Mouse (Mus musculus) hindbrain, embryonic 15.5 days (tissue): ENCODE data around the gene Arid1b. TPM values are rescaled to one million over a fixed set of nuclear protein-coding genes. Genes with fewer than 3 reads are reported as not detected.

Experiments used
- ATAC-seq: fragments of 200-750 bp; cut with Nextera tagmentation; 2 replicates; pipeline ENCODE4 v1.8.0; 2017; ENCODE audit warnings: low read depth, moderate number of reproducible peaks, moderate TSS enrichment; ENCODE audit not compliant: low FRiP score
- H3K27ac ChIP-seq: fragments of 300-500 bp; sonication (generic); replicated peaks from 2 replicates; pipeline ENCODE4 v1.5.1; 2015; ENCODE audit warnings: mild to moderate bottlenecking, inconsistent platforms
- H3K27me3 ChIP-seq: fragments of 300-500 bp; sonication (generic); 2 replicates; pipeline ENCODE4 v1.6.1; 2015; ENCODE audit warnings: control low read depth, inconsistent platforms
- H3K36me3 ChIP-seq: fragments of 300-500 bp; sonication (generic); 2 replicates; pipeline ENCODE4 v1.6.1; 2015; ENCODE audit warnings: control low read depth, inconsistent platforms
- H3K4me1 ChIP-seq: fragments of 300-500 bp; sonication (generic); replicated peaks from 2 replicates; pipeline ENCODE4 v1.6.1; 2015; ENCODE audit warnings: control low read depth, inconsistent platforms
- H3K4me2 ChIP-seq: fragments of 300-500 bp; sonication (generic); 2 replicates; pipeline ENCODE4 v1.6.1; 2015; ENCODE audit warnings: moderate library complexity, mild to moderate bottlenecking, inconsistent platforms
- H3K4me3 ChIP-seq: fragments of 300-500 bp; sonication (generic); 2 replicates; pipeline ENCODE4 v1.5.1; 2015; ENCODE audit warnings: mild to moderate bottlenecking, inconsistent platforms
- H3K9ac ChIP-seq: fragments of 300-500 bp; sonication (generic); 2 replicates; pipeline ENCODE4 v1.6.1; 2015; ENCODE audit warnings: inconsistent platforms
- H3K9me3 ChIP-seq: fragments of 300-500 bp; sonication (generic); 2 replicates; pipeline ENCODE4 v1.6.1; 2016; ENCODE audit warnings: control low read depth, inconsistent platforms
- WGBS: fragments of 180-500 bp; shearing (Covaris S2); methylation state at CpG from one replicate; pipeline ENCODE4 v1.1.7; 2015; 5-methylcytosine and 5-hydroxymethylcytosine counted together
- polyA plus RNA-seq: library from polyadenylated mRNA; unstranded; fragments of >200 nt; fragmentation: Nextera tagmentation; extraction: Ambion mirVana; gene quantifications from 2 replicates; pipeline ENCODE4 v1.2.1, GENCODE M21; 2015

The Arid1b gene
- polyA plus RNA-seq, 1 experiment from 2014 or later = 14.3 TPM

DNA sequence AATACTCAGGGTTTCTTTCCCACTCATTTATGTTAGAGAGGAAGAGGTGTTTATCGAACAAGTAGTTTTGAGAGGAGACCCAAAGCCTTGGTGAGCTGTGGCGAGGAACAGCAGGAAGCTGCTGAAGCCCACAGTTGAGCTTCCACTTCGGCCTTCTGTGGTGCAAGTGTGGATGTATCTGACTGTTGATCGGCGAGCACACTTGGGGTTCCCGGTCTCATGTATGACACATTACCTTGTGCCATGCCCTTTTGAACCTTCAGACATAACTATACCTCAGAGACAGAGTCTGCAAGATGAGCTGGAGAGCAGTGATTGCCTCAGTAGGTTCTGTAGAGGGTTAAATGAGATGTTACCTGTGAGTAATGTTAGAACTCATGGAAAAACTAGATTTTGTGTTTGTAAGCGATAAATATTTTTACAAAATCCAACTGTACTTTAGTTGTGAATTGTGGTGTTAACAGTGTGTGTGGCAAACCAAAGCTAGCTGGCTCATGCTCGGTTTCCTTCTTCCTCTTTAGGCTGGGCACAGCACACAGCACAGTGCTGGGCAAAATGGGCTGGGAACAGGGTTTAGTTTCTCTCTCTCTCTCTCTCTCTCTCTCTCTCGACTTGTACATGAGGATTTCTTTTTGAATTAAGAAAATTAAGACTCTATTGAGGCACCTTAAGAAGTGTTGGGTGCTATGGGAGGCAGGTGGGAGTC is 69.5 kb downstream of the Arid1b start:
- Histone ChIP-seq H3K27ac (no peak overlapping the region), H3K27me3 (no peaks in the 10 kb centered on the region), H3K9me3 (no peaks in the 10 kb centered on the region), H3K4me3 (no peak overlapping the region), H3K4me2 (no peak overlapping the region), H3K9ac (no peak overlapping the region), H3K36me3 (no peaks in the 10 kb centered on the region), H3K4me1 (peaks cover 69% of the 10 kb centered on the region)
- 90% methylated on average over 9 of the region's 9 CpGs for WGBS
- no peak for ATAC-seq

DNA sequence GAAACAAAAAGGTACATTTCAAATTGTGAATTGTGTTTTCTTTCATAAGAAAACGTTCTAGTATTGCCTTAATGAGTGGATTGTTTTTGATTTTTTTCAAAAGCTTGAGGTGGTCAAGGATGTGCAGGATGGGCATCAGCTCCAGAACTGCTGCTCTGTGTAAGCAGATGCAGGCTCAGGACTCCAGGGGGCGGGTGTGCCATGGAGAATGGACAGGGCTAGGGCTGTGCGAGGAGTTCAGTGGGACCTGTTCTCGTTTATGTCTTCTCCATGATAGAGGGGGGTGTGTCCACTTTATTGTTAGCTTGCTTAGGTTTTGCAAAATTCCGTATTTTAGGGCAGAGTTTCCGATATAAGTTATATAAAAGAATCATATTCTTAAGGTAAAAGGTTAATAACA is 70.6 kb downstream of the Arid1b start:
- Histone ChIP-seq H3K9ac (no peak overlapping the region), H3K4me3 (no peak overlapping the region), H3K27ac (no peak overlapping the region), H3K4me2 (no peak overlapping the region), H3K4me1 (peaks cover 65% of the 10 kb centered on the region), H3K9me3 (no peaks in the 10 kb centered on the region), H3K27me3 (no peaks in the 10 kb centered on the region), H3K36me3 (no peaks in the 10 kb centered on the region)
- 86% methylated on average over 6 of the region's 6 CpGs for WGBS
- no peak for ATAC-seq

DNA sequence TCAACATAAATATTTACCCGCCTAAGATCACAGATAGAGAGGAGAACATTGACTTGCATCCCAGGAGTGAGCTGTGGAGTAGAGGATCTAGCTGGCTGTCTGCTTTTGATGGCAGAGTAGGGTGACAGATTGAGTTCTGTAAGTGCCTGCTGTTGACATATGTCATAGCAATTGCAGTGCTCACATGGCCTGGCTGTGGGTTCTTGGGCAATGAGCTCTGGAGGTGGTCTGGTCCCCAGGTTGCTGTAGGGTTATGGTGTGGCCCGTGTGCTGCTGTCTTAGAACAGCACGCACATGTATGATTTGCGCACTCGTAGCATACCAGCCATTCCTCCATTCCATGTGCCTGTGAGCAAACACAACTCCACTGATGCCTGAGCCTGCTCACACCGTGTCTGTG is 71.1 kb downstream of the Arid1b start:
- peaks cover 64% of the 10 kb centered on the region for H3K4me1 ChIP-seq
- H3K36me3 ChIP-seq = no peaks in the 10 kb centered on the region
- no peaks in the 10 kb centered on the region for H3K9me3 ChIP-seq
- peak; percentile 19; the same call in 1 of the 2 replicates for ATAC-seq
- H3K27ac ChIP-seq = no peak overlapping the region
- WGBS = 80% methylated on average over 6 of the region's 6 CpGs
- H3K27me3 ChIP-seq = no peaks in the 10 kb centered on the region
- no peak overlapping the region for H3K4me3 ChIP-seq
- H3K9ac ChIP-seq = no peak overlapping the region
- H3K4me2 ChIP-seq = no peak overlapping the region

DNA sequence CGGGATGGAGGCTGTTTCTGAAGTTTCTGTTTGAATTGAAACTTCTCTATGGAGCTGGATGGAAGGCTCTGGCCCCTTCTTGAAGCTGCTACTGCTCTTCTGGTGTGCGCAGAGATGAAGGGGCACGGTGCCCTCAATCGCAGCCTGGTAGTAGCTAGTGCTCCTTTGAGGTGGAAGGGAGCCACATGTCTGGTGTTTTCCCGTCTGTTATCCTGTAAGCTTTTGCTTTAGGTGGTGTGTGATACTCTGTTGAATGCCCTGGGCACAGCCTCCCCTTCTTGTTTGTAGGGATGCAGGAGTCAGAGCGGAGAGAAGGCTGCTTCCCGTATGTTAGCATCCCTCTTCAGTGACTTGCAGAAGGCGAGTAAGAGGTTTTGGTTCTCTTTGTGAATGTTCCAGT is 72.7 kb downstream of the Arid1b start:
- H3K4me2 ChIP-seq = no peak overlapping the region
- no peaks in the 10 kb centered on the region for H3K27me3 ChIP-seq
- no peak overlapping the region for H3K4me3 ChIP-seq
- H3K9me3 ChIP-seq = no peaks in the 10 kb centered on the region
- H3K4me1 ChIP-seq = peaks cover 58% of the 10 kb centered on the region
- H3K36me3 ChIP-seq = no peaks in the 10 kb centered on the region
- no peak for ATAC-seq
- WGBS = 69% methylated on average over 8 of the region's 8 CpGs
- peak overlapping the region; percentile 27; the same call in 1 of the 2 replicates for H3K27ac ChIP-seq
- no peak overlapping the region for H3K9ac ChIP-seq

DNA sequence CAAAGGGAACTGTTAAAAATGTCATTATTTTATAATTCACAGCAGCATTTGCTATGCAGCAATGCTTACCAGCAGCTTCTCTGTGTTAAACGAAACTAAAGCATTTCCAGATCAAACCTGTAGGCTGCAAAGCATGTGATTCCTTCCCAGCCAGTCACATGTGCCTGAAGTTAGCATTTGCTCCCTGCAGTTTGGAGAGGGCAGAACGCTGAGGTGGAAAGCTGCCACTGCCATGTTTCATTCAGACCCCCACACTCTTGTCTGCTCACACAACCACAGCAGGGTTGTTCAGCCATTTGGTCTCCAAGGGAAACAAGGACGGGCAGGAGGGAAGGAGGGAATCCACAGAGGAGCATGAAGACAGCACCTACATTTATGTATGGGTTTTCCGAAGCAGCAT is 73.1 kb downstream of the Arid1b start:
- no peak overlapping the region for H3K4me3 ChIP-seq
- H3K27ac ChIP-seq = peak overlapping the region; percentile 27; the same call in 1 of the 2 replicates
- WGBS = 33% methylated on average over 4 of the region's 4 CpGs
- H3K9ac ChIP-seq = no peak overlapping the region
- H3K36me3 ChIP-seq = no peaks in the 10 kb centered on the region
- 0 out of 2 replicates have a peak, but pooled peaks have one; percentile 16 for ATAC-seq
- H3K27me3 ChIP-seq = no peaks in the 10 kb centered on the region
- H3K4me2 ChIP-seq = no peak overlapping the region
- H3K4me1 ChIP-seq = peaks cover 54% of the 10 kb centered on the region
- H3K9me3 ChIP-seq = no peaks in the 10 kb centered on the region

DNA sequence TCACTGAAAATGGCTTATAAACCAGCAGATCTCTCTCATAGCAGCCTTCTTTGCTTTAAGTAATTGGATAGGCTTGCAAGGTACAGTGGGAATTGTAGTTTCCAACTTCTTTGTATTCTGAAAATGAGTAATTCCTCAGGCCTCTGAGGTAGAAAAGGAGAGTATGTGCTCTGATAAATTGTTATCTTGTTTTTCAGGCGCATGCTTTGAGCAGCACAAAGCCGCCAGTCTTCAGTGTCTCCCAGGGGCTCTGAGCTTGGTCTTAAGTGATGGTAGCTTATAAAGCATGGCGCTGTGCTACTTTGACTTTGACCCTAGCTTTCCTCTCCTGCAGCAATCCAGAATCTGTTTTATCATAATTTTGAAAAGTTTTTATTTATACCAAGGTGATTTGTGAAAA is 76.3 kb downstream of the Arid1b start:
- H3K4me2 ChIP-seq = no peak overlapping the region
- no peak for ATAC-seq
- no peaks in the 10 kb centered on the region for H3K27me3 ChIP-seq
- H3K9ac ChIP-seq = no peak overlapping the region
- WGBS = 65% methylated on average over 3 of the region's 3 CpGs
- peaks cover 46% of the 10 kb centered on the region for H3K4me1 ChIP-seq
- H3K27ac ChIP-seq = no peak overlapping the region
- no peaks in the 10 kb centered on the region for H3K36me3 ChIP-seq
- no peaks in the 10 kb centered on the region for H3K9me3 ChIP-seq
- H3K4me3 ChIP-seq = no peak overlapping the region

DNA sequence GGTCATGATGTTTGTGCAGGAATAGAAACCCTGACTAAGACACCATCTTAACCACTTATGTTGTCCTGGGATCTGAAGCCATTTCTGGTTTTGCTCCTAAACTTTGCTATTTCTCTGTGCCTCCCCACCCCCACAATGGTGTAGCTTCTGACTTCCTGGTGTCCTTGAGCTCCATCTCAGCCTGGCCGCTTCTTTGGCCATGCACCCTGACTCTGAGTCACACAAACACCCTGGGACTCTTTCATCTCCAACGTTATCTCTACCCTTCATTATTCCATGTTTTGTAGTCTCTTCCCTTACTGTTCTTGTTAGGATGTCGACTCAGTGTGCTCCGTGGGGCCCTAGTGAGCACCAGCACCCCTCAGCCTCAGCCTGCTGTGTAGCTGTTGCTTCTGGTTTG is 78.4 kb downstream of the Arid1b start:
- no peak overlapping the region for H3K4me3 ChIP-seq
- peaks cover 33% of the 10 kb centered on the region for H3K4me1 ChIP-seq
- no peaks in the 10 kb centered on the region for H3K36me3 ChIP-seq
- 83% methylated on average over 4 of the region's 4 CpGs for WGBS
- no peak overlapping the region for H3K4me2 ChIP-seq
- no peak for ATAC-seq
- H3K27ac ChIP-seq = no peak overlapping the region
- no peak overlapping the region for H3K9ac ChIP-seq
- no peaks in the 10 kb centered on the region for H3K9me3 ChIP-seq
- H3K27me3 ChIP-seq = no peaks in the 10 kb centered on the region

DNA sequence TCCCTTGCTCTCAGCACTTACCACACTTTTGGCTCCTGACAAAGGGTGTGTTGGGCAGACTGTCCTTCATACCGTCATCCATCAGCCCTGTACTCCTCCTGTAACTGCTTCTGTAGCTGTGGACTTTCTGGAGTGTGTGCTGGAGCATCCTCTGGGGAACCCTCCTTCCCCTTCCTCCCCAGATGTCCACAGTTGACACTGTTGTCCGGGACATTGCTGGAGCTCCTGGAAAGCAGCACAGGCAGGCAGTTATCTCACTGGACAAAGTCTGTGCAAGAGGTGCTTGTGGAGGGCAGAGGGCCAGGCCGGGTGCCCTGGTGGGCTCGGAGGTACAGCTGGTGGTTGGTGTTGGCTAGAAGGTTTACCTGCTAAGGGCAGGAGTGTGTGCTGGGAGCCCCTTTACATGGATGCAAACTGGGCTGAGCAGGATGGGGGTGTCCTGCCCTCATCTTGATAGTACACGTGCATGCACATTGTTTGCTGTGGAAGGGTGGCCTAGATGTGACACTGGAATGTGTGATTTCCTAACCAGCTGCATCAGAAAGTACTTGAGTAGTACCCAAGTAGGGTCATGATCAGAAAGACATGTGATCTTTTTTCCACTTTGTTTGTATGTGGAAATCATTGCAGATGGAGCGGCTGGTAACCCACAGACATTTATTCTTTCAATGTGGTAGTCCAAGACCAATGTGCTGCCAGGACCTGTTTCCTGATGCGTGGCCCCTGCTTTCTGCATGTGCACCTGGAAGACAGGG is 80.8 kb downstream of the Arid1b start:
- Histone ChIP-seq H3K27me3 (no peaks in the 10 kb centered on the region), H3K36me3 (no peaks in the 10 kb centered on the region), H3K4me3 (no peak overlapping the region), H3K27ac (no peak overlapping the region), H3K9me3 (no peaks in the 10 kb centered on the region), H3K4me2 (no peak overlapping the region), H3K9ac (no peak overlapping the region), H3K4me1 (peaks cover 35% of the 10 kb centered on the region)
- no peak for ATAC-seq
- 88% methylated on average over 7 of the region's 7 CpGs for WGBS

DNA sequence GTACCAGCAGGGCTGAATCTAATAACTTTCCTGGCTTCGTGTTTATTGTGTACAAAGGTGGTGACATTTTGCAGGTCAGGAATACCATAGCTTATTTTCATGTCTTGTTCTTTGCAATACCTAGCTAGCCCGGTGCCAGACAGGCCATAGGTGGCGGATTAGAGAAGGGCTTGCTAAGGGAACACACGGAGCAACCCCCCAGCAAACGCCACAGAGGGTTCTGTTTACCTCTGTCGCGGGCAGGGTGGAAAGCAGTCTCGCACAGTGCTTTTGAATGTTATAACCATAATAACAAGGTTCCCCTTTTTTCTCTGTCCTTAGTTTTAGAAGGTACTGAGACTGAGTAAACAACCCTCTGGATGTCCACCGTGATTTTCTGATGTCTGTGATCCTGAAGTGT is 83.9 kb downstream of the Arid1b start:
- no peak for ATAC-seq
- Histone ChIP-seq H3K4me3 (no peak overlapping the region), H3K27me3 (no peaks in the 10 kb centered on the region), H3K36me3 (no peaks in the 10 kb centered on the region), H3K4me1 (peaks cover 53% of the 10 kb centered on the region), H3K9me3 (no peaks in the 10 kb centered on the region), H3K9ac (no peak overlapping the region), H3K4me2 (no peak overlapping the region), H3K27ac (no peak overlapping the region)
- 74% methylated on average over 9 of the region's 9 CpGs for WGBS

DNA sequence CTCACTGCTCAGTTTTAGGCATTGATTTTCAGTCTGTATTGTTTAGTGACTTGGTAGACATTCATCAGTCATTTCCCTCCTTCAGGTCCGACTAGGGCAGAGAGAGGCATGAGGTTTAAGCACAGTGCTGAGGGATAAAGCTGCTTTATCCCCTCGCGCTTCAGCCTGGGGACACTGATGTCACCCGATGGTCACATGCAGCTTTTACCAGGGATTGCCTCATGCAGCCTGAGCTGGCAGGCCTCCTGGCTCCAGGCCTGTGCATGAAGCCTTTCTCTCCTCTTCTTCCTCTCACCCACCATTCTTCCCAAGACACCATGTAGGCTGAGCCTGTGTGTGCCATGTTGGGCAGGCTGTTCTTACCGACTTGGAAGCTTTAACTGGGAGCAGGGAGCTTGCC is 84.4 kb downstream of the Arid1b start:
- no peak for ATAC-seq
- Histone ChIP-seq H3K27me3 (no peaks in the 10 kb centered on the region), H3K9ac (no peak overlapping the region), H3K4me2 (no peak overlapping the region), H3K4me3 (no peak overlapping the region), H3K36me3 (no peaks in the 10 kb centered on the region), H3K4me1 (peaks cover 59% of the 10 kb centered on the region), H3K27ac (no peak overlapping the region), H3K9me3 (no peaks in the 10 kb centered on the region)
- WGBS = 62% methylated on average over 5 of the region's 5 CpGs

DNA sequence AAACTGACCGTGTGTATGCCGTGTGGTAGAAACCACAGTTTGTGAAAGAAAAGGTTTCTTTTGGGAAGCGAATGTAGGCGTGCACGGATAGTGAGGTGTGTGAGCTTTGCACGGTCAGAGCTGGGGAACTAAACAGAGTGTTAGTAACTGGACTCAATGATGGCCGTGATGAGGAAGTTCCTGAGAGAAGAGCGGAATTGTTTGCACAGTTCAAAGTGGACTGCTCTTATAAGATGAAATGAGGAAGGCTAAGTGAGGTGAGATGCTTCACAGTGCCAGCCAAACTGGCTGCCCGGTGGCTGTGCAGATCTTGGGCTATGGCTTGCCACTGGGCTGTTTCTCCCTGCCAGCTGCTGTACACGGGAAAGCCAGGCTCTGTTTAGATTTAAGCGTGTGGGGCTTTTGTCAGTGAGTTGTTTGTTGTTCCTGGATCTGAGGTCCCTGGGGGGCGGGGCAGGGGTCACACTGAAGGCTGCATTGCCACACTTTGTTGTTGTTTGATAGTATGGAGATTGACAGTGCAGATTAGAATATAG is 86.8 kb downstream of the Arid1b start:
- Histone ChIP-seq H3K9ac (no peak overlapping the region), H3K36me3 (no peaks in the 10 kb centered on the region), H3K27me3 (no peaks in the 10 kb centered on the region), H3K9me3 (no peaks in the 10 kb centered on the region), H3K4me1 (peaks cover 83% of the 10 kb centered on the region), H3K4me2 (no peak overlapping the region), H3K4me3 (no peak overlapping the region), H3K27ac (no peak overlapping the region)
- 59% methylated on average over 12 of the region's 12 CpGs for WGBS
- no peak for ATAC-seq

DNA sequence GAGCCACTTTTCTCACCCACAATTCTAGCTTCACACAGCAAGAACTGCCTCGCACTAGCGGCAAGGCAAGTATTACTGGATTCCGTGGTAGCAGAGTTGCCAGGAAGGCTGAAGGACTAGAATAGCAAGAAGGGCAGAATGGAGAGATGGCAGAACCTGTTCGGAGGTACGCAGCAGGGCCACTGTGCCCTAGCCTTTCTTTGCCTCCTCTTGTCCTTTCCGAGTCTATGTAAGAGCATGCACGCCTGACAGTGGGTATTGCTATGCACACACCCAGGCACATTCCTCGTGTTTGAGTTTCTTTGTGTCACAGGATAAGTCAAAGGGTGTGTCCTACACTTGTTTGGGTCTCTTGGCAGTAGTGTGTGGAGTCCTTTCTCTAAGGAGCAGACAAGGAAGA is 88.1 kb downstream of the Arid1b start:
- 81% methylated on average over 8 of the region's 8 CpGs for WGBS
- Histone ChIP-seq H3K36me3 (no peaks in the 10 kb centered on the region), H3K27me3 (no peaks in the 10 kb centered on the region), H3K4me2 (no peak overlapping the region), H3K9me3 (no peaks in the 10 kb centered on the region), H3K27ac (no peak overlapping the region), H3K9ac (no peak overlapping the region), H3K4me1 (peaks cover 88% of the 10 kb centered on the region), H3K4me3 (no peak overlapping the region)
- ATAC-seq = no peak
